Mouse (Mus musculus) frontal cortex, postnatal 14 days (tissue): ENCODE data around the gene Lrrc47.

Experiments
- DNase-seq, 2 experiments: peaks; one replicate each; pipeline ENCODE4 v3.0.0; 2022; ENCODE audit warnings: low spot score in 2 of 2

Lrrc47 gene

DNA sequence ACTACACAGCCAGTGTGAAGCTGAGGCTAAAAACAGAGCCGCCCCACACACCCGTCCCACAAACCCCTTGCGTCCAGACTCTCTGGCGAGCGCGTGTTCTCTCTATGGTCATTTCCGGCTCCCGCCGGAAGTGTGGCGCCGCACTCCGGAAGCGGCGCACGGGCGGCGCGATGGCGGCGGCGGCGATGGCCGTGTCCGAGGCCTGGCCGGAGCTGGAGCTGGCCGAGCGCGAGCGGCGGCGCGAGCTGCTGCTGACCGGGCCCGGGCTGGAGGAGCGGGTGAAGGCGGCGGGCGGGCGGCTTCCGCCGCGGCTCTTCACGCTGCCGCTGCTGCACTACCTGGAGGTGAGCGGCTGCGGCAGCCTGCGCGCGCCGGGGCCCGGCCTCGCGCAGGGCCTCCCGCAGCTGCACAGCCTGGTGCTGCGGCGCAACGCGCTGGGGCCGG, at the start of gene Lrrc47:
Lrrc47 (plus strand) TSS at position 86 of the 444 bp plus-strand sequence.
- peak; percentile 65 to 77 for DNase-seq

GRCm38 (mm10) chr4:153962631-153963030, 48.9 kb upstream of the Lrrc47 start:
- no peak for DNase-seq

DNA sequence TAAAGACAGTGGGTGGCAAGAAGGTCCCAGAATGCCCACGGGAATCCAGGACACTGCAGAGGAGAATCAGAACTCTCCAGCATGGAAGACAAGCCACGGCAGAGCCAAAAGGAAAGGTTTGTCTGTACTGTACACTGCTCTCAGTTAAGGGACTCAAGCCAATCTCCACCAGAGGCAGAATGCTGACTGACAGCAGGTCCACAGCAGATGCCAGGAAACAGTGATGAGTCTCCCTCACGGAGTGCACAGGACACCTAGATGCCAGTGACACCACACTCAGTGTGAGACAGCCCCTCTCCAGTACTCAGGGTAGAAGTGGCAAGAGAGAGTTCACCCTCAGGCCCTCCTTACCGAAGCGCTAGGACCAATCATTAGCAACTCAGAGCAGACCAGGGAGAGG, 44.9 kb upstream of the Lrrc47 start:
- no peak for DNase-seq

- DNase-seq: no peak
Observed at GRCm38 (mm10) chr4:153967556-153967955, 44.0 kb upstream of the Lrrc47 start.

DNA sequence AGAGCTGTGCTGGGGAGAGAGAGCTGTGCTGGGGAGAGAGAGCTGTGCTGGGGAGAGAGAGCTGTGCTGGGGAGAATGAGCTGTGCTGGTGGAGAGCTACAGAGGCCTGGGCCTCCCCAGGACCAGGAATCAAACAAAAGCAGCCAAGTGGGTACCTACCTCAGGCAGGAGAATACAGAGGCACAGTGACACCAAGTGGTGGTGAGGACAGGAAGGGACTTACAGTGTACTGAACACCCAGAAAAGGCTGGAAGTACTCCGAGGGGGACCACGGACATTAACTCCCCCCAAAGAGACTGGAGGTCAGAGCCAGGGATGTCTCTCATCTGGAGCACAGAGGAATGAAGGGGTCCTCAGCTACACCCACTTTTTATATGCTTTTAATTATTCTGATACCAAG, 43.5 kb upstream of the Lrrc47 start:
- DNase-seq: no peak

DNA sequence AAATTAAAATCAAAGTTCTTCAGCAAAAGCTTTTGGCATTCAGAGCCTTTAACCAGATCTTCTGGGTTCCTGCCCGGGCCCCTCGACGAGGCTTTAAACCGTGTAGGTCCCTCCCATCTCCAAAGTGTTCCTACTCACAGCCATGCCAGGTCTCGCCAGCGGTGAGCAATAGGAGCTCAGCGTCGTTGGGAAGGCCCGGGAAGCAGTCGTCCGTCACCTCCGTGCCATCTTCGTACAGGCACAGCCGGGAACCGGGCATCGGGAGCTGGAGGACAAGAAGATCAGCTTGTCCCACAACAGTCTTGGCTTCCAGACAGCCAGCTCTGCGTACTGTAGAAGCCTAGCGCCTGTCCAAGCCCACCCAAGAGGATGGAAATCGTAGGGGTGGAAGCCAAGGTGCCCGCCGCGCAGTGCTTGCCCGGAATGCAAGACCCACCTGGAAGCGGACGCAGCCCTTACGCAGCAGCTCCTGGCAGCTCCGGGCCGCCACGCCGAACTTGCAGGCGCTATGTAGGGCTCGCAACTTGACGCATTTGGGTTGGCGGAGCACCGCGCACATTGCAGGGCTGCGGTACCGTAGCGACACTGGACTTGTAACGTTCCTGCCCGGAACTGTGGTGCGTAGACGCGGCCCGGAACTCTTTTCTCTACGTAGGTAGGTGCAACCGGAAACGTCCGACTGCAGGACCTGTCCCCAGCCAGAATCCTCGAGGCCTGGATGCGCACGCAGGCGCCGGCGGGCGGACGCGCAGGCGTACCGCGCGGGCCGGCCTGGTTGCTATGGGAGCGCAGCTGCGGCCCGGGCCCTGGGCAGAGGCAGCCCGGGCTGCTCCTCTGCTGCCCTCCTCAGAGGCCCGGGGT, 36.9 kb upstream of the Lrrc47 start, which contains the start of the genes Dffb and Cep104:
Dffb (minus strand) TSS at position 696 of the 861 bp plus-strand sequence.
Cep104 (plus strand) TSS at position 764 of the 861 bp plus-strand sequence.
- DNase-seq: peak; percentile 89 to 90

GRCm38 (mm10) chr4:153975292-153975662, 36.3 kb upstream of the Lrrc47 start:
- DNase-seq: no peak

- DNase-seq: no peak
Observed at GRCm38 (mm10) chr4:153975768-153976167, 35.8 kb upstream of the Lrrc47 start.

DNA sequence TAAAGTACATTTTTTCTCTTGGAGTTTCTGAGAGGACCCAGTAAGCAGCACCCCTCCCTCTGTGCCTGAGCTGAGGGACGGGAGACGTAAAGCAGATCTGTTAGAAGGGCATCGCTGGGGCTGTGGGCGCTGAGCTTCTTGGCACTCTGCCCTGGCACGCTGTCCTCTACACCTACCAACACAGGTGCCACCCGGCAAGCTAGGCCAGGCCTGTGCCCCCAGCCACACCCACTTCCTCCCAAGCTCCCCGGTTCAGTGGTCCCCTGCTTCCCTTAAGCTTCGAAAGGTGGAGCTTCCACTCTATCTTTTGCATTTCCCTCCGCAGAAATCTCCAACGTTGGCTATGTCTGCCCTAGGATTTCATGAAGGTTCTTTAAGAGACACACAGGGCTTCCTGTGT, 32.3 kb upstream of the Lrrc47 start:
- no peak for DNase-seq

DNA sequence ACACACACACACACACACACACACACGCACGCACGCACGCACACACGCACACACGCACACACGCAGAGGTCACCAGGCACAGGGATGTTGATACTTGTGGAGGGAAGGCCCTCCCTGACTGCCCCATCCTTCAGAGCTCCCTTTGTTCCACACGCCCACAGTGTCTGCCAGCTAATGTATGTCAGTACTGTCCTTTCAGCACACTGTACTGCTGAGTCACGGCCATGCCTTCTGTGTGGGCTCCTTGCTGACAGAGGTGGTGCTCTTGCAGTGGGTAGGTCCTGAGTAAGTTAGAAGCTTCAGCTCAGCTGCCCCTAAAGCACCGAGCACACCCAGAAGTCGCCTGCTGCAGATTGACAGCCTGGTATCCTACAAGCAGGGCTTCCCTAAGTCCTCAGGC, 31.1 kb upstream of the Lrrc47 start:
- DNase-seq: no peak

GRCm38 (mm10) chr4:153992715-153993114, 18.8 kb upstream of the Lrrc47 start:
- no peak for DNase-seq

- no peak for DNase-seq
Observed at GRCm38 (mm10) chr4:153993505-153993904, 18.0 kb upstream of the Lrrc47 start.

- DNase-seq: no peak
Observed at GRCm38 (mm10) chr4:154005488-154005887, 6.0 kb upstream of the Lrrc47 start.

DNA sequence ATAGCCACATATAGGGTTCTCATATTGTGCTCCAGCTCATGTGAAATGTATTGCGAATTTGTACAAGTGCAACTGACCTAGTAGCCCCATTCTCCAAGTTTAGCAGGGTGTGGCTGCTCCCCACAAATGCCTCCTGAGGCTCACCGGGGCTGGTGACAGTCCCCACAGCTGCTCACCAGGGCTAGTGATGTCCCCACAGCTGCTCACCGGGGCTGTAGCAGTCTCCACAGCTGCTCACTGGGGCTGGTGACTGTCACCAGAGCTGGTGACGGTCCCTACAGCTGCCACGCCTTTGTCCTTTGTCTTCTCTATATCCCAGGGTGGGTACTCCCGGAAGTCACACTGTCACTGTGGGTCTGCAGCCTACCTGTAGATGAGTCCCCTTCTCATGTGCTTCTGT, 5.3 kb upstream of the Lrrc47 start:
- DNase-seq: no peak

GRCm38 (mm10) chr4:154007759-154008158, 3.8 kb upstream of the Lrrc47 start:
- no peak for DNase-seq

- no peak for DNase-seq
Observed at GRCm38 (mm10) chr4:154010907-154011645, 455 bp upstream of the Lrrc47 start.

GRCm38 (mm10) chr4:154012132-154012882, 776 bp downstream of the Lrrc47 start:
- DNase-seq: no peak

DNA sequence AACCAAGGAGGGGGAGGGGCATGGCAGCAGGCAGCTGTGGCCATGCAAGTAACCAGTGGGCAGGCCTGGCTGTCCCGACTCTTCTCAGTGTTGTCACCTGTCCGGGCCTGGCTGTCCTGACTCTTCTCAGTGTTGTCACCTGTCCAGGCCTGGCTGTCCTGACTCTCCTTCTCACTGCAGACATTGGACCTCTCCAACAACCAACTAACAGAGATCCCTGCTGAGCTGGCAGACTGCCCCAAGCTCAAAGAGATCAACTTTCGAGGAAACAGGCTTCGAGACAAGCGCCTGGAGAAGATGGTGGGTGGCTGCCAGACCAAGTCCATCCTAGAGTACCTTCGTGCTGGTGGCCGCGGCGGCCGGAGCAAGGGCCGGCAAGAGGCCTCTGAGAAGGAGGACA, 3.9 kb downstream of the Lrrc47 start:
- DNase-seq: no peak

DNA sequence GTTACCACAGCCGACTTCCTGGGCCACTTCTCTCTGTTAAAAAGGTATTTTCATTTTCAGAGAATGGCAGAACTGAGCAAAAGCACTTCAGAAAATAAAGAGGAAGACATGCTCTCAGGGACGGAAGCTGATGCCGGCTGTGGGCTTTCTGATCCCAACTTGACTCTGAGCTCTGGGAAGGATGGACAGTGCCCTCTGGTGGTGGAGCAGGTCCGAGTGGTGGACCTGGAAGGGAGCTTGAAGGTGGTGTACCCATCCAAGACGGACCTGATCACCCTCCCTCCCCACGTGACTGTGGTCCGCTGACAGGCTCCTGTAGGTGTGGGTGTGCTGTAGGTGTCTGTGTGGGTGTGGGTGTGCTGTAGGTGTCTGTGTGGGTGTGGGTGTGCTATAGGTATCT, 8.0 kb downstream of the Lrrc47 start:
- no peak for DNase-seq

GRCm38 (mm10) chr4:154021432-154021831, 9.9 kb downstream of the Lrrc47 start:
- DNase-seq: no peak

GRCm38 (mm10) chr4:154022407-154022806, 10.9 kb downstream of the Lrrc47 start:
- no peak for DNase-seq

- no peak for DNase-seq
Observed at GRCm38 (mm10) chr4:154022844-154023243, 11.3 kb downstream of the Lrrc47 start.
